Mouse (Mus musculus) thymus, postnatal 36 days (tissue): ENCODE data around the gene Idua.
A peak's percentile ranks its signal among the peaks of the same experiment; 100 is the strongest.

Experiments used
- DNase-seq, 2 experiments: peaks; one replicate each; pipeline ENCODE4 v3.0.0; 2022; ENCODE audit warnings: mixed read lengths in 2 of 2

Idua gene

DNA sequence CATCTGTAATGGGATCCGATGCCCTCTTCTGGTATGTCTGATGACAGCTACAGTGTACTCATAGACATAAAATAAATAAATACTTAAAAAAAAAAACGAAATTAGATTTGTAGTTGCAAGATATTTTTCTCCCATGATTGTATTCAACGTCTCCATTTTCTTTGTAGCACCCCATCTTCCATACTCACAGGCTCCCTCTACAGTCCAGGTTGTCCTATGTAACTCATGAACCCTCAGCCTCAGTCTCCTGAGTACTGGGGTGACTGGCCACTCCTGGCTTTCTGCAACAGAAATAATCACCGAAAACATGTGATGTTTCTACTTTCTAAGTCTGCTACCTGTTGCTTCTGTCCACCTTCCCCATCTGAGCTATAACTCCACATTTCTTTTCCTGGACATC is 31.0 kb downstream of the Idua start:
- no peak for DNase-seq

DNA sequence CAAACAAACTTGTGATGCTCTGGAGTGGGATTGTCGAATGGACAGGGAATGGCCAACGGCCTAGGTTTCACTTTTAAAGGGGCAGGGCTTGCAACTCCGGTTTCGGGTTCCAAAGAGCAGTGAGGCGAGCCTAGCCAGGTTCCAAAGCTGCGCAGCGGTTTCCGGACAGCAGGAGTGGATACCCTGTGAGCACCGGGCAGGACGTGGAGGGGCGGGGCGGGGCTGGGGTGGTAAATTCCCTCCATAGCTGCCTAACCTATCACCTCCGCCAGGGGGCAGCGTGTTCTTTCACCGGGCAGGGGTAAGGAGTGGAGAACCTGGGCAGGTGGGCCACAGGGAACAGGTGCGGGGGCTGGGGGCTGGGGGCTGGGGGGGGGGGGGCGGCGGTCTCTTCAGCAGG is 32.1 kb downstream of the Idua start, which contains the start of gene Fgfrl1:
TSS of gene Fgfrl1 (plus strand) at position 112 of the 400 bp plus-strand sequence.
- peak; percentile 76 for DNase-seq

DNA sequence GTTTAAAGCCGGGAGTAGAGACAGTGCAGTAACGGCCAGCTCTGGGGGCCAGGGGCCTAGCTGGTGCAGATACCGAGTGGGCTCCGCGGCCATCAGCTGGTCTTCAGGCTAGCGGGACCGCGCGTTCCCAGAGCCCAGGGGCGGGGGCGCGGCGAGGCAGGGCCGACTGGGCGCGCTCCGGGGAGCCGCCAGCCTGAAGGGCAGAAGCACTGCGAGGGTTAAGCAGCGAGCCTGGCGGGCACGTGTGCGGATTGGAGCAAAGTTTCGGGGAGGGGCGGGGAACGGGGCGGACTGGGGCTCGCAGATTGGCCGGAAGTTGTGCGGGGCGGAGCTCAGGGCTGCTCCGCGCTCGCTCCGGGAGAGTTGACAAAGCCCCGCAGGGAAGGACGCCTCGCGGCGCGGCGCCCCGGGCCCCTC is 33.7 kb downstream of the Idua start:
- peak; percentile 88 to 91 for DNase-seq

DNA sequence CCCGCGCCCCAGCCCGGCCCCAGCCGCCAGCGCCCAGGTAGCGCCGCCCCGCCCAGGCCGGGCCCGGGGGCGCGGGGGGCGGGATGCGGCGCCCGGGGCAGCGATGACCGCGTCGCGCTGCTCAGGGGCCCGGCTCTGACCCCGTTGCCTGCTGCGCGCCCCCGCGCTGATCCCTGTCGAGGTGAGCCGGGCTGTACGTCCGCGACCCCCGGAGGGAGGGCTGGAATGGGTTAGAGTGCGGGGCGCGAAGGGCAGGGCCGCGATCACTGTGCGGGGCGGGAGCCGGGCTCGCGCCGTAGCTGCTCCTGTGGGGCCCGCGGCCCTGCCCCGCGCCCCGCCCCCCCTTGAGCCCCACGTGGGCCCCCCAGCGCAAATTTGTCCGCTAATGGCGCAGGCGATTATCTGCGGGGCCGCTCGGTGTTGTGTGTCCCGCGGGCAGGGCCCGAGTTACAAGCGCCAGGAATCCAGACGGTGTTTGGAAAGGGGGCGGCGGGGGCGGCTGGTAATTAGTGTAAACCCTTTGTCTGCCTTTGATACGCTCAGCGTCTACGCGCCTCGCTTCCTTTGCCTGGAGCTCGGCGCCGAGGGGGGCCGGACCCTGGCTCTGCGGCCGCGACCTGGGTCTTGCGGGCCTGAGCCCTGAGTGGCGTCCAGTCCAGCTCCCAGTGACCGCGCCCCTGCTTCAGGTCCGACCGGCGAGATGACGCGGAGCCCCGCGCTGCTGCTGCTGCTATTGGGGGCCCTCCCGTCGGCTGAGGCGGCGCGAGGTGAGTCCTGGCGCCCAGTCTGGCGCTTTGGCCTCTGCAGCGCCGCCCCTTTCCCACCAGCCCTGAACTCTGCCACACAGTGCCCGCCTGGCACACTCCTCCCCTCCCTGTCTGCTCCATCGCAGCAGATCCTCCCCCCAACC is 34.5 kb downstream of the Idua start:
- peak; percentile 29 to 52 for DNase-seq

DNA sequence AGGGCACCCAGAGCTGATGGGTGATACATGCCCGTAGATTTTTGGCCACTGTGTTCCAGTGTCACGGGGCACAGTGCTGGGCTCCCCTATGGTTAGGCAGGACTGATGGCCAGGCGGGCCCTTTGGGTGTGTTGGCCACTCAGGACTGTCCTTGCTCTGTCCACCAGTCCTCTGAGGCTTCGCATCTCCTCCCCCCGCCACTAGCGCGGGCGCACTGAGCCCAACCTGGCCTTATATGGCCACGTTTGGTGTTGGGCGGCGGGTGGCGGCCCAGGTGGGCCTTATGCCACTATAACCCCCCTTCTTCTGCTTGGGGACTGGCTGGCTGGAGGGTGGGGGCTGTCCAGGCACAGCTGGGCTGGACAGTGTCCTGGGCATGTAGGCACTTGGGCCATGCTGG is 35.7 kb downstream of the Idua start:
- no peak for DNase-seq

DNA sequence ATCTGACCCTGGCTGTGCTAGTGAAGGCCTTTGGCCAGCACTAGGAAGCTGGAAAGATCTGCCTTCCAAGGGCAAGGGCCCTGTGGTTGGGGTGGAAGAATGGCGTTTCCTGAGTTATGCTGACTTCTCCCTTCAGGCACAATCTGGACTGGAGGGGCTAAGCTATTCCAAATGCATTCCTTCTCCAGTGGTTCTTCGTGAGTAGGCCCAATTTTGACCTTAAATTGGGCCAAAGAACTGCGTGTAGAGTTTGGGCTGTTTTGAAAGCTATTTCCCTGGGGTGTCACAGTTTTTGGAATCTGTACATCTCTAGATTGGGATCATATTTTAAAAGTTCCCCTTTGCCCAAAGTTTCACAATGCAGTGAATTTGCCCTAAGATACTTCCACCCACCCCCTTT is 36.4 kb downstream of the Idua start:
- DNase-seq: no peak

DNA sequence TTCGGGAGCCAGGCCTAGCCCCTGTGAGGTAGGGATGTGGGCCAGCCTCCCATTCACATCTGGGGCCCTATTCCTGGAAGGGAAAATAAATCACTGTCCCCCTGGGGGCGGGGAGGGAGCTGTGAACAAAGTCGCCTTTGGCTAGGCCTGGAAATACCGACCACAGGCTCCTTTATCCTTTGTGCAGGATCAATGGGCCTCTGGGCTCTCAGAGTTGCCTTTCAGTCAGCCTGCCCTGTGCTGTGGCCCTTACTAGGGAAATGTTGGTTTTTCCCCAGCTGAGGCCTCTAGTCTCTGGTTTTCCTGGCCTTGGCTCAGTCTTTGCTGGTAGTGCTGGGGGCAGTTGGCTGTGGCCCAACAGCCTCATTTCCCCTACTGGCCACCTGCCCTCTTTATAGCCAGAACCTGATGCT is 37.2 kb downstream of the Idua start:
- DNase-seq: no peak

DNA sequence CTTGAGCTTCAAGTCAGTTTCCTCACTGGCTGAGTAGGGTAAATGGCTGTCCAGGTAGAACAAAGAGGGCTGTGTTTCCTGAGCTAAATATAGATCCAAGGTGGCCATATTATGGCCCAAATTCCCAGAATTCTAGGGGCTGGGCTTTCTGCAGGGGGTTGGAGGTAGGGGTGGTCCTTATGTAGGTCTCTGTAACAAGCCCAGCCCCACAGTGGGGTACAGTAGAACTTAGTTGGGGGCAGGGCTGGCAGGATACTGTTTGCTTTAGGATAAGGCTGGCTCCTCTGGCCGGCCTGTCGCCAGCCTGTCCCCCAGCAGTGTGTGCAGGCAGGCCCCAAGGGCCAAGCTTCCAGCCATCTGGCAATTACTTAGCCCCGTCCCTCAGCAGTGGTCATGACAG is 40.2 kb downstream of the Idua start:
- no peak for DNase-seq

DNA sequence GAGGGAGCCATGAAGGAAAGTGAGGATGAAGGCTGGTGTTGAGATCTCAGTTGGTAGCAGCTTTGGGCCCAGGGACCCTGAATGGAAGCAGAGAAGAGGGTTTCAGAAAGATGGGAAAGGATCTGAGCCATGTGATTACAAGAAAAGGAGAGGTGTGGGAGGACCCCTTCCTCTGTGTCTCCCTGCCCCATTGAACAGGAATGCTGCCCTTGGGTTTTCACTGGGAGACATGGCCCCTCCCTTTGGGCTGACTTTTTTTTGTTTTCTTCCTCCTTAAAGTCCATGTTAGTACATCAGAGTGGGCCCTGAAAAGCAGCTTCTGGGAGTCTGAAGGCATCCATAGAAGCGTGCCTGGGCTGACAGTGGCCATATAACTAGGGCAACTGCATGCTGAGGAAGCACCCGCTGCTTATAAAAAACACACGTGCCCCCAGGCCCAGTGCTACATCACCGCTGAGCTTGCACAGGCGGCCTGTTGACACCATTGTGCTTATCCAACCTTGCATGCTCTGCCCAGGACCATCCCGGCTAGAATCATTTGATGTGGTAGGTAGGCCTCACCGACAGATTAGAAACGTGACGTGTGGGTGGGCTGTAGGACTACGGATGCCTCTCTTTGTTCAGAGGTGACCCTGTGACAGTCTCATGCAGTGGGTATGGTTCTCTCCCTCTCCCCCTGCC is 41.4 kb downstream of the Idua start:
- DNase-seq: no peak

DNA sequence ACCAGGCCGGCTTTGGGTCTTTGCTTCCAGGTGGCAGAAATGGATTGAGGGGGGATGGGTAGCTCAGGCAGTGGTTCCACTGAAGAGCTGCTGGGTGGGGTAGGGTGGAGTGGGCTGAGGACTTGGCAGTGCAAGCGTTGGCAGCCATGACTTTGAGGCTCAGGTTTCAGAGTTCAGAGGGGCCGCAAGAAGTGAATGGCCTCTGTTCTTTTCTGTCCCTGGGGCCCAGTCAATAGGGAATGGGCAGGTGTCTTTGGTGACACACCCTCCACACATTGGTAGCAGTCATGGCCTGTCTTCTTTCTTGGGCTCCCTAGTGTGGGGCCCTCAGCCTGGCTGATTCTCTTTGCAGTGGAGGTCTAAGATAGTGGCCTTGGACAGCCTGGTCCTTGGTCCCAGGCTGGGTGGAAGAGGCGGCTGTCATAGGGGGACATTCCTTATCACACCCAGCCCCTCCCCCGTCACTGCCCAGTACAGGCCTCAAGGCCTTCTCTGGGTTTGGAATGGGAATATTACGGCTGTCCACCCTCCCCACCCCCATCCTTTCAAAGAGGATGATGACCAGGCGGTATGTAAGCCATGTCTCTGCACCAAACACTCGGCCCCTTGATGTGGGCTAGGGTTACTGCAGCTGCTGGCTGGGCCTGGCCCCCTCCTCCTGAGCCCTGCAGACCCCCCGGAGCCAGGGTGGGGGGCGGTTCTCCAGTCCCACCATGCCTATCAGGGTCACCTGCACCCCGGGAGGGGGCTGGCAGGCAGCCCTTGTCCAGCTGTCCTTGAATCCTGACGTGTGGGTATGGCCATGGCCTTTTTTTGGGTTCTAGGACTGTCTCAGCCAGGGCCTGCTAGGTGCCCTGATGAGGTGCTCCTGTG is 43.9 kb downstream of the Idua start:
- peak in 1 of 2 experiments; percentile 6 for DNase-seq

DNA sequence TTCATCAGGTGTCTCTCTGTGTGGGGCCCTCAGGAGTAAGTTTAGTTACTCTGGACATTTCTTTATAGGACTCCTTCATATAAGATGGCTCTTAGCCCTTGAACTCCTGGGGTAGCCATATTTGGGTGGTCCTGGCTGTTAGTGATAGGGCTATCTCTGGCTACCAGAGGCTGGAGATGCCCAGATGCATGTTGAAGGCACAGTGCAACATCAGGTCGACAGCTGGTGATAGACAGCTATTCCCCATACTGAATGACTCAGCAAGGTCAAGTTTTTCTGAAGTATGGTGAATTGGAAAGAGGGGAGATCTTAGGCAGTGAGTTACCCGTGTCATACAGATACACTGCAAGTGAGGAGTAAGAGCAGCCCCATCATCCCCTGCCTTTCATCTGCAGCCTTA is 47.6 kb downstream of the Idua start:
- DNase-seq: no peak

DNA sequence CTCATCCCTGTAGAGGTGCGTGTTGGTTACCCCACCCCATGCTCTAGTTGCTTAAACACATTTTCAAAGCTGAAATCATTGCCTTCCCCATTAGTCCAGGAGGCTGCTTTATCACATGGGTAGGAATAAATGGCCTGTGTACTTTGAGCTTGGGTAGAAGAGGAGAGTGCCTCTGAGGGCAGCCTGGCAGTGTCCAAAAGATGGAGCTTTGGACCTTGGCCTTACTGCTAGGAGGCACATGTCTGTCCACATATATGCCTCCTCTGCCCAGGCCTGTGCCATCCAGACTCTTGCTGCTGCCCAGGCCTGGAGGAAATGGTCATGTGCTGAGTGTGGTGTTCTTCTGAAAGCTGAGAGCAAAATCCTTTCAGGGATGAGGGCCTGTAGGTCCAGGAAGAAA is 48.3 kb downstream of the Idua start:
- no peak for DNase-seq

DNA sequence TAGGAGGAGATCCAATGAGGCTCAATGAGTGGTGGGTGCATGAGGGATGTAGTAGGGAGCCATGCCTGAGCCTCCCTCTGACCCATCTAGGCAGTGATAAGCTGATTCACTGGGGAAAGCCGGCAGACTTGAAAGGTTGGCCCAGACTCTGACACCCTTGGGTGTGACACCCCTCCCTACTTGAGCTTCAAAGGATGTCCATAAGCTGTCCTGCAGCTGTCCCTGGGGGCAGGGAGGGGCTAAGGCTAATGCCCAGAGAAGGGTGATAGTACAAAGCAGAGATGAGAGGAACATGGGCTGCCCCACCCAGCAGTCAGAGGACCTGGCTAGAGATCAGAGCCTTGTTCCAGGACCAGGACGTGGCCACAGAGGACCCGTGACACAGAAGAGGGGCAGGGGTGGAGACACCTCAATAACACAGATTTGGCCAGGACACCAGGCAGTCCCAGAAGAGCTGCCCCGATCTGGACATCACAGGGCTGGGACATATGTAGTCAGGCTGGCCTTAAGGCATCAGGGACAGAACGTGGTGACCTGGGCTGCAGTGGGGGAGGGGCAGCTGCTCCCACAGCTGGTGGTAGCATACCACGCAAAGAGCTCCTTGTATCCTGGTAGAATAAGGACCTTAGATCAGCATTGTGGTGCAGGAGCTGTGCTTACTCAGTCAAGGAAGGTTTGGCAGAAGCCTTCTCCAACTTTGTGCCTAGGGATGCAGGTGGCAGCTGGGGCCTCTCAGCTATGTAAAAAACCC is 49.0 kb downstream of the Idua start:
- no peak for DNase-seq

DNA sequence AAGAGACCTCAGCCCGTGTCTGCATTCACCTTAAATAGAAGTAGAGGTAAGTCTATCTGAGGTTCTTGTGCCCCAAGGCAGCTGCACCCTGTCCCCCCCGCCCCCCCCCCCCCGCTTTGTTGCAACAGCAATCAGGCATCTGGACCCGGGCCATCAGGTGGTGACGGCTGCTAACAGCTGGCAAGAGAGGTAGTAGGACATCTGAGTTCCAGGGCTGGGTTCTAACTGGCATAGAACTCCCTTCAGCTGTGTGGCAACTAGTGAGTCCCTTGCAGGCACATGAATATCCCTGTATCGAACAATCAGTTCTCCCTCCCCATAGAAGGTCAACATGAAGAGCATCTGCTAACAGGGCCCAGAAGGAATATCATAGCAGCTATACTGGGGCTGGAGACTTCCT is 51.8 kb downstream of the Idua start:
- DNase-seq: no peak

DNA sequence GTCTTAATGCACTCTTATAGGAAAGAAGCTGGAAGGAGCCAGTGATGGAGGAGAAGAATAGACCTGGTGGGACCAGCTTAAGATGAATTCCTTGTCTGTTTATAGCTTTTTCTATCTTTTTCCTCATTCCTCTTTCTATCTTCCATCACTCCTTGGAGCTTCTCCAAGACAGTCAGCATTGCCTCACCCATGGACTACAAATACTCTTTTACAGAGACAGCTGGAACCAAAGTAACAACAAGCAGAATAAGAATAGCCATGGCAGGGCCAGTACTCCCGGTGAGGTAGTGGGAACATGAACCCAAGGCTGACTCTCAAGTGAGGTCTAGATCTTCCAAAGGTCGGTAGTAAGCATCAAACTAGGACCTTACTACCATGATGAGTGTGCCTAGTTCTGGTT is 53.0 kb downstream of the Idua start:
- no peak for DNase-seq

DNA sequence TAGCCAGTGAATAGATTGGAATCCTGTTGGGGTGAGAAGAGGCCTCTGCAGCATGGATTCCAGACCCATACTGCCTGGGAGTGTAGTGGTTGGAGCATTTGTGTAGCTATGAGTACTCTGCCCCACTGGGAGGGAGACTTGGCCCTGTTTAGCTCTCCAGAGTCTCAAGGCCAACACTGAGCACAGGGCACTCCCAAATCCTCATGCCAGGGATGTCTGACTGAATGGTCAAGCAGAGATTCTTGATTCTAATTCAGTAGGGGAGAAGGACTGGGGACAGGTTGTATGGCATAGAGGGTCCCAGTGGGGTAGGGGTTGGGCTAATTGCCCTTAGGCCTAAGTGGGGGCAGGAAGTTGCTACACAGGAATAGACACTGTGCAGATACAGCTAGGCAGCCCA is 53.6 kb downstream of the Idua start:
- DNase-seq: no peak

DNA sequence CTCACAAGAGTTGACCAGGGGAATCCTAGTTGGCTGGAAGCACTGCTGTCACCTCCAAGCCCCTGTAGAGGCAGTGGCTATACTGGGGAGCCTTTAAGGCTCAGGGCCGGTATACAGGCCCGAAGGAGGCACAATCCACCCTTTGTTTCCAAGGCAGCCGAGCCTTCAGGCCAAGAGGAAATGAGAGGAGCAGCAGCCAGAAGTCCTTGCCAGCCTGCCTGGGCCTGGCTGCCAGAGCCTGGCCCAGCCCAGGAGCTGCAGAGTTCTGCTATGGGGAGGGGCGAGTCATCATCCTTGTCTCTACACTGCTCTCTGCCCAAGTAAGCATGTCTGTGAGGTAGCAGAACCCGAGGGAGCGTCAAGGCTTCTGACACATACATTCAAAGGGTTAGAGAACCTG is 54.0 kb downstream of the Idua start:
- DNase-seq: no peak

DNA sequence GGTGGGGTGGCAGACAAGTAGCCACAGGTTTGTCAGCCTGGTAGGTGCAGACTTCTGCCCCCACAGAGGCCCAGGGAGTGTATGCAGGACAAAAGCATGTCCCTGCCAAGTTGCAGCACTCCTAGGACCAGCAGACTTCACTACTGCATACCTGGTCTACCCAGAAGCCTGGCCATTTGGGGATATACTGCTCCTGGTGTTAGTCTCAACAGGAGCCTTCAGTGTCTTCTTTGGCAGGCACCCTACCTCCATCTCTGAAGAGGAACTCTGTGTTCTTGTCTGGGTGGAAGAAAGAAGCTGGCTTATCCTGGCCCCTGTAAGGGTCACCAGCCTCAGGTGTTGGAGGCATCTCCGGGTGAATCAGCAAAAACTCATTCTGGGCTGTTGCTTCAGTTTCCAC is 55.8 kb downstream of the Idua start:
- DNase-seq: no peak

DNA sequence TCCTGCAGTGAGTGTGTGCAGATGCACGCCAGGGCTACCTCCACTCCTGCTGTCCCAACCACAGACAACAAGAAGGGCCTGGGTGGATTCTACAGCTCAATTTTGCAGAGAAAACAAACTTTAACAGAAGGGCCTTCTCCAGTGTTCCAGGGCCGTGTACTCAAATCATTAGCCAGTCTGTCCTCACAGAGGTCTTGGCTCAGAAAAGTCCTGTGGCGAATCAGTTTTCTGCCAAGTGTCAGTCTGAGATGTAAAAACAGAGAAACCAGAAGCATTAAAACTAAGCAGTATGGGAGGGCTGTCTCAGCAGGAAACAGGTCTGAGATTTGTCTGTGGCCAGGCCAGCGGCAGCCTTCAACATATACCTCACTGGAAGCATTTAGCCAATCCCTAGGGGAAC is 57.9 kb downstream of the Idua start:
- no peak for DNase-seq

DNA sequence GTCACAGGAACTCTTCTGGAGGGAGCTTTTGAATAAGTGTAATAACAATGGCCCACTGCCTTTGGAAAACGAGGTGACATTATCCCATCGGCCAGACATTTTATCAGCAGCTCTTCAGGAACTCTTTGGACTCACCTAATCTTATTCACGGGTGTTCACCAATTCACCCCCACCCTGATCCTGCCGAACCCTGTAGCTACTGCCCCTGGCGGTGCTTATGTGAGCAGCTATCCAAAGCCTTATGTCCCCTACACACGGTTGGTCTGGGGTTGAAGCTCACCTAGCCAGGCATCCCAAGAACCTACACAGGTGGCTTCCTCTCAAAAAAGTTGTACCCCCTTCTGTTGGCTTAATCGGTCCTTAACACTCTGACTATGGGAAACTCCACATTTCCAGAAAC is 59.6 kb downstream of the Idua start:
- DNase-seq: no peak

DNA sequence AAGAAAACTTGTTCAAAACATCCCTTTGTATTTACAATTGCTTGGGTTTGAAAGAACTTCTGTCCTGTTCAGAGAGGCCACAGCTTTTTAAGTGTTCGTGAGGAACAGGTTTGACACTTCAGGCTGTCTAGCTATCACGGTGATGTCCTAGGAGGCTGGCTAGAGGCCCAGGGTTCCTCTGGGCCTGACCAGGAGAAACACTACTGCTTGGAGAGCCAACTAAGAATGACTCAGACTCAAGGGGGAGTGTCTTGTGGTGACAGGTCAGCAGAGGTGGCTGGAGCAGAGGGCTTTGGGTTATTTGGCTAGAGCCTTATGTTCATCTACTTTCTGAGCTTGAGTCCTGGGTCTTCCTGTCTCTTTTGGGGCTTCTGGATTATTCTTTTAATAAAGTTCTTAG is 63.9 kb downstream of the Idua start:
- no peak for DNase-seq

DNA sequence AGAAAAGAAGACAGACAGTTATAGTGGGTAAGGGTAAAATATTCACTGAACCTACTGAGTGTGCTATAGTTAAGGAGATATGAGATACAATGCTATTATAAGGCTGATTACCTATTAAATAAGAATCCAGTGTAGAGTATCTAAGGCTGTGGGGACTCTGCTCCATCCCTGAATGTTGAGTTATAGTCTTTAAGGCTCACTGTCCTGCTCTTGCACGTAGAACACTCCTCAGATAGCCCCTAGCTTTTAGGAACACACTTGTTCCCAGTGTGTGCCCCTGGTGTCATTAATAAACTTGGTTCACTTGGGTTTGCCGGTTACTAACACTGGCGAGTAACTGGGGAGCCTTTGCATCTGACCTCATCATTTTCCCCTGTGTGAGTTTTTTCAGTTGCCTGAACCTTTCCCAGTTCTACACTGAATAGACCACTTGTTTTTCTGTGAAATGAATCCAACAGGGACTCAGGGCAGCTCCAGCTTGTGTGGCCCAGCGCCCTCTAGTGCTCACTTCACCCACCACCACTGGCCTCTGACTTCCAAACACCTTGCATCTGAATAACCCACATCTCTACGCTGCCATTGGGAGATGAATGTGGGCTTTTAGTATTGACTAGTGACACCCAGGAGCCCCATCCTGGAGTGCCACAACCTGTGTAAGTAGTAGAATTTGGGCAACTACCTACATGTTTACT is 66.6 kb downstream of the Idua start:
- peak; percentile 40 to 53 for DNase-seq
